Mouse (Mus musculus): Measurements from ENCODE around the gene Gatad2b.
"Not testable (repeated sequence)": the region's sequence is repeated elsewhere in the genome, so short reads cannot be mapped to it uniquely, and the experiment has no call there.

Gatad2b gene

GRCm38 (mm10) chr3:90265932-90266741, 26.8 kb upstream of the Gatad2b start:
- no peak for DNase-seq (ENCODE audit: low spot score)

GRCm38 (mm10) chr3:90266901-90267775, 25.8 kb upstream of the Gatad2b start:
- no peak for DNase-seq (ENCODE audit: low spot score)

- no peak for DNase-seq (ENCODE audit: low spot score)
These were observed 24.8 kb upstream of the Gatad2b start for GRCm38 (mm10) chr3:90268190-90268589.

- DNase-seq (ENCODE audit: low spot score): no peak
These were observed 24.0 kb upstream of the Gatad2b start for GRCm38 (mm10) chr3:90268971-90269370.

GRCm38 (mm10) chr3:90270784-90271183, 22.2 kb upstream of the Gatad2b start:
- DNase-seq (ENCODE audit: low spot score): no peak

GRCm38 (mm10) chr3:90272170-90272569, 20.8 kb upstream of the Gatad2b start:
- DNase-seq (ENCODE audit: low spot score): no peak

- no peak for DNase-seq (ENCODE audit: low spot score)
These were observed 19.1 kb upstream of the Gatad2b start for GRCm38 (mm10) chr3:90273855-90274254.

GRCm38 (mm10) chr3:90275286-90275685, 17.7 kb upstream of the Gatad2b start:
- DNase-seq (ENCODE audit: low spot score): no peak

GRCm38 (mm10) chr3:90276858-90277257, 16.1 kb upstream of the Gatad2b start:
- DNase-seq (ENCODE audit: low spot score): no peak

GRCm38 (mm10) chr3:90277793-90278192, 15.2 kb upstream of the Gatad2b start:
- no peak for DNase-seq (ENCODE audit: low spot score)

GRCm38 (mm10) chr3:90278211-90278610, 14.8 kb upstream of the Gatad2b start:
- DNase-seq (ENCODE audit: low spot score): no peak

GRCm38 (mm10) chr3:90279216-90279615, 13.8 kb upstream of the Gatad2b start:
- no peak for DNase-seq (ENCODE audit: low spot score)

- no peak for DNase-seq (ENCODE audit: low spot score)
These were observed 13.2 kb upstream of the Gatad2b start for GRCm38 (mm10) chr3:90279743-90280142.

GRCm38 (mm10) chr3:90280708-90281107, 12.3 kb upstream of the Gatad2b start:
- DNase-seq (ENCODE audit: low spot score): no peak

- DNase-seq (ENCODE audit: low spot score): no peak
These were observed 8.8 kb upstream of the Gatad2b start for GRCm38 (mm10) chr3:90284150-90284549.

GRCm38 (mm10) chr3:90289403-90289802, 3.6 kb upstream of the Gatad2b start:
- DNase-seq (ENCODE audit: low spot score): not testable (repeated sequence)

- DNase-seq (ENCODE audit: low spot score): no peak
These were observed 2.4 kb upstream of the Gatad2b start for GRCm38 (mm10) chr3:90290602-90291001.

- no peak for DNase-seq (ENCODE audit: low spot score)
These were observed 1.0 kb upstream of the Gatad2b start for GRCm38 (mm10) chr3:90291982-90292344.

- DNase-seq (ENCODE audit: low spot score): no peak
These were observed 530 bp downstream of the Gatad2b start for GRCm38 (mm10) chr3:90293352-90294063.

- DNase-seq (ENCODE audit: low spot score): no peak
These were observed 1.1 kb downstream of the Gatad2b start for GRCm38 (mm10) chr3:90294064-90294440.

- DNase-seq (ENCODE audit: low spot score): no peak
These were observed 1.7 kb downstream of the Gatad2b start for GRCm38 (mm10) chr3:90294651-90295050.

GRCm38 (mm10) chr3:90305801-90306200, 12.8 kb downstream of the Gatad2b start:
- no peak for DNase-seq (ENCODE audit: low spot score)

GRCm38 (mm10) chr3:90309589-90309988, 16.6 kb downstream of the Gatad2b start:
- no peak for DNase-seq (ENCODE audit: low spot score)
